Mouse (Mus musculus): ENCODE results near the gene Chrna1. TPM values are rescaled to one million over a fixed set of nuclear protein-coding genes. Genes with fewer than 3 reads are reported as not detected.

The Chrna1 gene
- polyA plus RNA-seq, 1 experiment from 2014 or later, result 10.8 TPM

DNA sequence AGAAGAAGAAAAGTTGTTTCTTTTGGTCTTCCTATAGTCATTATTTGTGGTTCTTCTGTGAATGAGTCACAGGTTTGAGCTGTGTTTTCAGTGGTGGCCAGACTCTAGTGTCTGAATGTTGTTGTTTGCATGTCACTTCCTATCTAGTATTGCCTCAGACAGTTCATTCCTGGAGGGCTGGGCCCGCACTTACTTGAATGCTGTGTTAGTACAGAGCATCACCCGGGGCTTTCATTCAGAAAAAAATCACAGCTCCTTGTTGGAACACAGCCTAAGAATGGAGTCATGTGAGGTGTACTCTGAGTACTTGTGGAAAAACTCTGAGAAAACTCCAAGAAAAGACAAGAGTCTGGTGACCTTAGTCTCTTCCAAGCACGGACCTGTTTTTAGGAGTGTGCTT is 27.2 kb downstream of the Chrna1 start:
- 40% methylated on average over 3 of the region's 3 CpGs for WGBS
- H3K9me3 ChIP-seq, result no peaks in the 10 kb centered on the region
- no peak overlapping the region for H3K4me3 ChIP-seq
- no peak overlapping the region for H3K4me2 ChIP-seq
- no peaks in the 10 kb centered on the region for H3K27me3 ChIP-seq
- no peaks in the 10 kb centered on the region for H3K36me3 ChIP-seq
- ATAC-seq (ENCODE audit: insufficient number of reproducible peaks, low FRiP score, low TSS enrichment, low read depth), result no peak
- 0 out of 2 replicates have a peak, but pooled peaks cover 2% of the 10 kb centered on the region for H3K4me1 ChIP-seq
- H3K9ac ChIP-seq, result no peak overlapping the region
- no peak overlapping the region for H3K27ac ChIP-seq

DNA sequence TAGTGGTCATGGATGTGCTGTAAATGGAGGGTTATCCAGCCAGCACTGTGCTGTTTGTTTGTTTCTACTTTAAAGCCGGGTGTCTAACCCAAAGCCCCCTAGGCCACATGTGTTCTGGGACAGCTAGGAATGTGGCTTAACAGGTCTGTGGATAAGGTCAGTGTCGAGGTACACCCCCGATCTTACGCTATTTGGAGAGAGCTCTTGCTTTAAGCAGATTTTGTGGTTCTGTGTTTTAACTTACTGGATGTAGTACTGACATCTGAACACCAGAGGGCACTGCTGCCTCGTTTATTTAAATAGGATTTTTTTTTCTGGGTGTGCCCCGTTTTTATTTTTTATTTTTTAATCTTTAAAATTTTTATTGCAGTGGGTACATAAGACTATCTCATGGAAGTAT is 29.4 kb downstream of the Chrna1 start:
- Histone ChIP-seq H3K4me2 (no peak overlapping the region), H3K4me1 (0 out of 2 replicates have a peak, but pooled peaks cover 2% of the 10 kb centered on the region), H3K27ac (no peak overlapping the region), H3K27me3 (no peaks in the 10 kb centered on the region), H3K4me3 (no peak overlapping the region), H3K36me3 (no peaks in the 10 kb centered on the region), H3K9ac (no peak overlapping the region), H3K9me3 (no peaks in the 10 kb centered on the region)
- 13% methylated on average over 6 of the region's 6 CpGs for WGBS
- ATAC-seq (ENCODE audit: insufficient number of reproducible peaks, low FRiP score, low TSS enrichment, low read depth), result no peak

DNA sequence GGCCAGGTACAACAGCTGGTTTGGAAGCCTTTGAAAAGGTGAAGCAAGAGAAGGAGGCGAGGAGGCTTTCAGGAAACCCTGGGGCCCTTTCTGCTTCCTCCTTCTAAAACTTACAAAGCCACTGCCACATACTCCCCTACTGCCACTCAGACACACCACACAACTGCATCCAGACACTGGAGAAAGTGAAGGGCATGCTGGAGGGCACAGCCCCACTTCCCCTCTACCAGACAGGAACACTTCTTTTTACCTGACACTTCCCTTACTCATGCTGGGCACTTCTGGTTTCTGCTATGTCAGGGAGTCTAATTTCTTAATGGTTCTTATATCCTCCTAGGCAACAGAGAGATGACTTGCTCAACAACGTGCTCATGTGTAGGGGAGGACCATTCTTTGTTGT is 31.6 kb downstream of the Chrna1 start:
- no peaks in the 10 kb centered on the region for H3K9me3 ChIP-seq
- ATAC-seq (ENCODE audit: insufficient number of reproducible peaks, low FRiP score, low TSS enrichment, low read depth), result no peak
- peaks cover 6% of the 10 kb centered on the region for H3K4me1 ChIP-seq
- no peak overlapping the region for H3K27ac ChIP-seq
- WGBS, result 55% methylated on average over 2 of the region's 2 CpGs
- H3K36me3 ChIP-seq, result no peaks in the 10 kb centered on the region
- no peak overlapping the region for H3K4me2 ChIP-seq
- H3K27me3 ChIP-seq, result no peaks in the 10 kb centered on the region
- H3K4me3 ChIP-seq, result no peak overlapping the region
- no peak overlapping the region for H3K9ac ChIP-seq

DNA sequence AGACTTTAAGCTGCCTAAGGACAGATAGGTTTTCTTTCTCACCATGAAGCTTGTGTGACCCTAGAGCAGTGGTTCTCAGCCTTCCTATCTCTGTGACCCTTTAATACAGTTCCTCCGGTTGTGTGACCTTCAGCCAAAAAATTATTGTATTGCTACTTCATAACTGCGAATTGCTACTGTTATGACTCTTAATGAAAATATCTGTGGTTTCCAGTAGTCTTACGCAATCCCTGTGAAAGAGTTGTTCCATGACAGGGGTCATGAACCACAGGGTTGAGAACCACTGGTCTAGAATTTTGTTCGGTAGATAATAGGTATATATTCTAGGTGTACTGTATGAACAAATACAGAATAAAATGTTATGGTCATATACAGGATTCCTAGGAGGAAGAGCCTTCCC is 32.9 kb downstream of the Chrna1 start:
- no peaks in the 10 kb centered on the region for H3K9me3 ChIP-seq
- H3K36me3 ChIP-seq, result no peaks in the 10 kb centered on the region
- no peak overlapping the region for H3K27ac ChIP-seq
- ATAC-seq (ENCODE audit: insufficient number of reproducible peaks, low FRiP score, low TSS enrichment, low read depth), result no peak
- no peaks in the 10 kb centered on the region for H3K27me3 ChIP-seq
- H3K4me2 ChIP-seq, result no peak overlapping the region
- no peak overlapping the region for H3K9ac ChIP-seq
- 92% methylated on average over 4 of the region's 4 CpGs for WGBS
- H3K4me3 ChIP-seq, result no peak overlapping the region
- H3K4me1 ChIP-seq, result peaks cover 6% of the 10 kb centered on the region

DNA sequence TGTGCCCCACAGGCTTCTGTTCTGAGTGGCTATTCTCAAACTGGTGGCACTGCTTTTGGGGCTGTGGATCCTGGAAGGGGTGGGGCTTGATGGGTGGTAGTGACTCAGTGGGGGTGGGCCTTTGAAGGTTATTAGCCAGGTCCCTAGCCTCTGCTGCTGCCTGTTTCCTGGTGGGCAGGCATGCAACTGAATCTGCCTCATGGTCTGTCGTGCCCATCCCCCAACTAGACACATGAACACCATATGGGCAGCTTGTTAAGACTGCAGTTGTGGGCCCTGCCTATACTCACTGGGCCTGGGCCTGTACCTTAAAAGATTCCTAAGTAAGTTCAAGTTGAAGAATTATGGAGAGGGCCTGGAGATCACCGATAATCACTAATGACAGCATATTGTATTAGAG is 34.6 kb downstream of the Chrna1 start:
- Histone ChIP-seq H3K4me3 (no peak overlapping the region), H3K27me3 (no peaks in the 10 kb centered on the region), H3K4me2 (no peak overlapping the region), H3K9me3 (no peaks in the 10 kb centered on the region), H3K9ac (no peak overlapping the region), H3K27ac (no peak overlapping the region), H3K36me3 (no peaks in the 10 kb centered on the region), H3K4me1 (peaks cover 10% of the 10 kb centered on the region)
- 0 out of 2 replicates have a peak, but pooled peaks have one; percentile 44 for ATAC-seq (ENCODE audit: insufficient number of reproducible peaks, low FRiP score, low TSS enrichment, low read depth)
- 37% methylated on average over 2 of the region's 2 CpGs for WGBS

DNA sequence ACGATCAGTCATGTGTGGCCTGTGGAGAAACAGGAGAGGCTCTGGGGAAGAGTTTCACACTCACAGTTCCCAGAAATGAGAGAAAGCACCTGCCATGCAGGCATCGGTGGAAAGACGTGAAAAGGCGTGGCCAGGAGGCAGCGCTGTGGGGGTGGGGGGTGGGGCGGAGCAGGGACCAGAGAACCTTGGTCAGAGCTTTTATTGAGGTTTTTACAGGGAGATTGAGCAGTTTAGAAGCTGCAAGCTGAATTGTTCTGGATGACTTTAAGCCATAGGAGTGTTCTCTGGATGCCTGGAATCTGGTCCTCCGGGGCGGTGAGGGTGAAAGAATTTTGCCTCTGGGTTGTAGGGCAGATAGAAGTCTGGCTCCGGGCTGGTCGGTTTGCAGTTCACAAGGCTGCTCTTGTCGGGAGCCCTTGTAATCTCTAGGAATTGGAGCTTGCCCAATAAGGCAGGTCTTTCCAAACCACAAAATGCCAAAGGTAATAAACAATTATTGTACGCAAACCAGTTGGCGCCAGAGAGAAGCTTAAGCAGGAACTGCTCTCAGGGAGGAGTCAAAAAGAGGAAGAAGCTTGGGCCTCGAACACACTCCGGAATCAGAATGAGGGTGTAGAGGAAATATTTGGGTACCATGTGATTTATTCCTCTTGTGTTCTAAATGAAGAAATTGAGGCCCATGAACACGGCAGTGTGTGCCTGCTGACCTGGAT is 39.5 kb downstream of the Chrna1 start:
- no peak for ATAC-seq (ENCODE audit: insufficient number of reproducible peaks, low FRiP score, low TSS enrichment, low read depth)
- Histone ChIP-seq H3K4me1 (peaks cover 22% of the 10 kb centered on the region), H3K9ac (no peak overlapping the region), H3K9me3 (no peaks in the 10 kb centered on the region), H3K27me3 (no peaks in the 10 kb centered on the region), H3K4me3 (peak overlapping the region; percentile 6; the same call in 1 of the 2 replicates), H3K36me3 (no peaks in the 10 kb centered on the region), H3K27ac (0 out of 2 replicates have a peak overlapping the region, but pooled peaks have one; percentile 11), H3K4me2 (peak overlapping the region; percentile 38)
- WGBS, result 7% methylated on average over 16 of the region's 16 CpGs

DNA sequence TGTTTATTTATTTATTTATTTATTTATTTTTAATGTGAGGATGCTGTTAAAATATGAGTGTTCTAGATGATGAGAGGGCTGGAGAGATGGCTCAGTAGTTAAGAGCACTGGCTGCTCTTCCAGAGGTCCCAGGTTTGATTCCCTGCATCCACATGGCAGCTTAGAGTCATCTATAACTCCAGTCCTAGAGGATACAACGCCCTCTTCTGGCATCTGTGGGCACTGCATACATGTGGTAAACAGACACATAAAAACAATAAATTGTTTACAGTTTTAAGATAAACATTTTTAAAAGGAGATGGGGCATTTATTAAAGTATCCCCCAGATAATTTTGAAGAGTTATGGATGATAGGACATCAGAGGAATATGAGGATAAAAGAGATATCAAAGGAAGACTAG is 40.4 kb downstream of the Chrna1 start:
- Histone ChIP-seq H3K27ac (no peak overlapping the region), H3K9ac (no peak overlapping the region), H3K4me2 (no peak overlapping the region), H3K4me1 (peaks cover 25% of the 10 kb centered on the region), H3K27me3 (no peaks in the 10 kb centered on the region), H3K9me3 (no peaks in the 10 kb centered on the region), H3K36me3 (no peaks in the 10 kb centered on the region), H3K4me3 (no peak overlapping the region)
- no peak for ATAC-seq (ENCODE audit: insufficient number of reproducible peaks, low FRiP score, low TSS enrichment, low read depth)
- 37% methylated on average over 1 of the region's 1 CpGs for WGBS

DNA sequence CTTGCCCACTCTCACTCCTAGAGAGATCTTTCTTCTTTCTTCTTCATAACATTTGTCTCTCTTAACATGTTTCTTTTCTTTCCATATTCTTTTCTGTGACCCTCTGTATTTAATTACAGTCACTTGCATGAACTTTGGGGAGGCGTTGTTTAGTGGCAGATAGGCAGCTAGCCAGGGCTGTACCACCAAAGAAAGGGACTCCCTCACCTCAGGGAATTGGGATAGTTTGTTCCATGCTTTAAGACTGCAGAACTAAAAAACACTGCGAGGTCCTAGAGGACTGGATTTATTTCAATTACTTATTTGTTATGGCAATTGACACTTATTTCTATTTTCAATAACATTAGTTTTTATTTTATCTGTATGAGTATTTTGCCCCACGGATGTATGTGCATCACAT is 41.0 kb downstream of the Chrna1 start:
- H3K4me1 ChIP-seq, result peaks cover 25% of the 10 kb centered on the region

DNA sequence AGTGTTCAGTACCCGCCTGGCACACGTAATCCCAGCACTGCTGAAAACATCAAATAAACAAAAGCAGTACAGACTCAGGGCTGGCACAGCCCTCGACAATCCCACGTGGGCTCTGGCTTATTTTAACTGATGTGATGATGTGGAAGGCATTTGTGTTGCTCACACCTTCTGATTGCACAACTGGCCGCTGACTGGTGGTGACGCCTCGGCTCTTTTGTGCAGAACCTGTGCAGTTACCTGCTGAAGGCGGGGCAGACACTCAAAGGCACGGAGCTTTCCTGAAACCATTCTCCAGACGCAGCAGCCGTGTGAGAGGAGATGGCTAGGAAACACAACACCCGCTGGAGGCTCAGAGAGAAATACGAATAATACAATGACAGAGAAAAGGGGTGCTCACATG is 41.5 kb downstream of the Chrna1 start:
- H3K36me3 ChIP-seq, result no peaks in the 10 kb centered on the region
- H3K9ac ChIP-seq, result no peak overlapping the region
- H3K9me3 ChIP-seq, result no peaks in the 10 kb centered on the region
- no peak overlapping the region for H3K4me3 ChIP-seq
- H3K4me1 ChIP-seq, result peaks cover 25% of the 10 kb centered on the region
- no peak overlapping the region for H3K27ac ChIP-seq
- H3K27me3 ChIP-seq, result no peaks in the 10 kb centered on the region
- ATAC-seq (ENCODE audit: insufficient number of reproducible peaks, low FRiP score, low TSS enrichment, low read depth), result no peak
- WGBS, result 56% methylated on average over 13 of the region's 13 CpGs
- no peak overlapping the region for H3K4me2 ChIP-seq

More for the DNA sequence above, 41.0 kb downstream of the Chrna1 start:
- Histone ChIP-seq H3K9ac (no peak overlapping the region), H3K9me3 (no peaks in the 10 kb centered on the region), H3K27me3 (no peaks in the 10 kb centered on the region), H3K4me3 (no peak overlapping the region), H3K4me2 (no peak overlapping the region), H3K27ac (no peak overlapping the region), H3K36me3 (no peaks in the 10 kb centered on the region)
- ATAC-seq (ENCODE audit: insufficient number of reproducible peaks, low FRiP score, low TSS enrichment, low read depth), result no peak
- 67% methylated on average over 3 of the region's 3 CpGs for WGBS

DNA sequence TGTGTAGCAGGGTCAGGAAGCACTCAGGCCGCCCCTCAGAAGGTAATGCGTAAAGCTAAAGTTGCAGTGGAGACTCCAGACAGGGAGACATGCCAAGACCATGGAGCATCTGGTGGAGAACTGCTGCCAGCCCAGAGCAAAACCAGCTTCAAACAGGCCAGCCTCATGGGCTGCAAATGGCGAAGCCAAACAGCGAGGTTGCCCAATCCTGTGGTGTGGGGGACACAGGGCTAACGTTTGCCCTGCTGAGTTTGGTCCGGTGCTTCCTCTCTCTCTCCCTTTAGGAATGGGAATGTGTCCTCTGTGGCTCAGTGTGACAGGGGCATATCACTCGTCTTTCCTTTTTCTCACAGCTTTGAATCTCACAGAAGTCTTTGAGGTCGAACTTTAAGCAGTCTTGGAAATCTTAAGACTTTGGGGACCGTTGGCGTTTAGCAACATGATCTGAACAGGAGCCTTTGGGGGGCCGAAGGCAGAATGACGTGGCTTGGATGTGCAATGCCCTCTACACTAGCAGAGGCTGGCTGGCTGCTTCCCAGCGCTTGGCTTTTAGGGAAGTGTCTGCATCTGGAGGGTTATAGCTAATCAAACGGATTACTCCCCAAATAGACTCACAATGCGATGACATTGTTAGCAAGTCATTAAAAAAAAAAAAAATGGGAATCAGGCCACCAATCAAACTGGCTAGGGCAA is 43.9 kb downstream of the Chrna1 start:
- Histone ChIP-seq H3K4me1 (peaks cover 25% of the 10 kb centered on the region), H3K9me3 (no peaks in the 10 kb centered on the region), H3K27ac (no peak overlapping the region), H3K9ac (no peak overlapping the region), H3K4me2 (no peak overlapping the region), H3K36me3 (no peaks in the 10 kb centered on the region), H3K27me3 (no peaks in the 10 kb centered on the region), H3K4me3 (no peak overlapping the region)
- WGBS, result 61% methylated on average over 15 of the region's 15 CpGs
- no peak for ATAC-seq (ENCODE audit: insufficient number of reproducible peaks, low FRiP score, low TSS enrichment, low read depth)

DNA sequence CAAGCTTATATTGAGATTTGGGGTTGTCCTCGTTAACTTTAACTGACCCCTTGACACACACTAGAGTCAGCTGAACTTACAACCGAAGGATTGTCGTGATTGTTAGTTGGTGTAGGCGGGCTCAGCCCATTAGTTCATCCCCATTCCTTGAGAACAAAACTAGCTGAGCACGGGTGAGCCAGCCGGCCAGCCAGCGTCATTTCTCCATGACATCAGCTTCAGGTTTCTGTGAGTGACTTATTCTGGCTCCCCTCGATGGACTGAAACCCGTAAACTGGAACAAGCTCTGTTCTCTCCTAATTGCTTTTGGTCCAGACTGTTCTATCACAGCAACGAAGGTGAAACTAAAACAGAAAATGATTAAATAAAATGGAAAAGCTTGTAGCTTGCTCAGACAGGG is 45.4 kb downstream of the Chrna1 start:
- Histone ChIP-seq H3K4me2 (no peak overlapping the region), H3K27me3 (no peaks in the 10 kb centered on the region), H3K4me3 (no peak overlapping the region), H3K27ac (no peak overlapping the region), H3K36me3 (no peaks in the 10 kb centered on the region), H3K4me1 (peaks cover 16% of the 10 kb centered on the region; the same call in 1 of the 2 replicates), H3K9ac (no peak overlapping the region), H3K9me3 (no peaks in the 10 kb centered on the region)
- 44% methylated on average over 10 of the region's 10 CpGs for WGBS
- no peak for ATAC-seq (ENCODE audit: insufficient number of reproducible peaks, low FRiP score, low TSS enrichment, low read depth)

DNA sequence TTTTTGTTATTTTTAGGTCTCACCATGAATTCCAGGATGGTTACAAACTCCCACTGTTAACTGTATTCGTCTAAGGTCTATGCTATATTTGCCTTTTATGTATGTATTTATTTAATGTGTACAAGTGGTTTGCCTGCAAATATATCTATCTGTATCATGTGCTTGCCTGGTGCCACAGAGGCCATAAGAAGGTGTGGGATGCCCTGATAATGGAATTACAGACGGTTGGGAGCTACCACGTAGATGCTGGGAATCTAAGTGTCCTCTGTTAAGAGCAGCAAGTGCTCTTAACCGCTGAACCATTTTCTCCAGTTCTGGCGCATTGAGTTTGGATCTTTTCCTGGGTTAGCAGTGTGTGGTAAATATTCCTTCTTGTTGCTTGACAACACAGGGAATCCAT is 49.7 kb downstream of the Chrna1 start:
- no peak overlapping the region for H3K27ac ChIP-seq
- peaks cover 26% of the 10 kb centered on the region for H3K4me1 ChIP-seq
- WGBS, result 81% methylated on average over 5 of the region's 5 CpGs
- H3K9me3 ChIP-seq, result no peaks in the 10 kb centered on the region
- no peak for ATAC-seq (ENCODE audit: insufficient number of reproducible peaks, low FRiP score, low TSS enrichment, low read depth)
- no peak overlapping the region for H3K4me3 ChIP-seq
- H3K36me3 ChIP-seq, result peaks cover 3% of the 10 kb centered on the region; the same call in 1 of the 2 replicates
- no peaks in the 10 kb centered on the region for H3K27me3 ChIP-seq
- H3K4me2 ChIP-seq, result no peak overlapping the region
- no peak overlapping the region for H3K9ac ChIP-seq
